Mouse (Mus musculus) T-helper 1 cell (primary cell): Measurements from ENCODE around the gene Aoc3.

Experiments
- in situ Hi-C: fragments of 300-600 bp; cut with MboI, MseI; formaldehyde crosslinking; loops from one replicate; pipeline ENCODE4 v1.15.1; 2025; ENCODE audit warnings: high pct_unique_total_duplicates

The Aoc3 gene

DNA sequence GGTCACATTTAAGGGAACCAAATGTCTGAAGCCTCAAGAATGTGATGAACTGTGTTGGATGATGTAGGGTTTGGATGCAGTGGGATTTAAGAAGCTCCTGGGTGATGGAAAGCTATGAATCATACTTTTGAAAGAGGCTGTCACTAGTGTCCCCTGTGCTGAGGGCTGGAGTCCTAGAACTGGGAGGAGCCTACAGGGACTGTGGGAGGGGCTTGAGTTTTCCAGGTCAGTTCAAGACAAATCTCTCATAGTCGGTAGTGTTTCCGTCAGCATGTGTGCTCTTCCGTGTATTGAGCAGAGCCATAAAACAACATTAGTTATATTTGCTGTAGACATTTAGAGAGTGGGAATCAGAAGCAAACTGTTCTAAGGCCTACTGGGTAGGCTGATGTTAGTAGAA is 3.1 kb upstream of the Aoc3 start:
- in situ Hi-C loops, result no loop called here

DNA sequence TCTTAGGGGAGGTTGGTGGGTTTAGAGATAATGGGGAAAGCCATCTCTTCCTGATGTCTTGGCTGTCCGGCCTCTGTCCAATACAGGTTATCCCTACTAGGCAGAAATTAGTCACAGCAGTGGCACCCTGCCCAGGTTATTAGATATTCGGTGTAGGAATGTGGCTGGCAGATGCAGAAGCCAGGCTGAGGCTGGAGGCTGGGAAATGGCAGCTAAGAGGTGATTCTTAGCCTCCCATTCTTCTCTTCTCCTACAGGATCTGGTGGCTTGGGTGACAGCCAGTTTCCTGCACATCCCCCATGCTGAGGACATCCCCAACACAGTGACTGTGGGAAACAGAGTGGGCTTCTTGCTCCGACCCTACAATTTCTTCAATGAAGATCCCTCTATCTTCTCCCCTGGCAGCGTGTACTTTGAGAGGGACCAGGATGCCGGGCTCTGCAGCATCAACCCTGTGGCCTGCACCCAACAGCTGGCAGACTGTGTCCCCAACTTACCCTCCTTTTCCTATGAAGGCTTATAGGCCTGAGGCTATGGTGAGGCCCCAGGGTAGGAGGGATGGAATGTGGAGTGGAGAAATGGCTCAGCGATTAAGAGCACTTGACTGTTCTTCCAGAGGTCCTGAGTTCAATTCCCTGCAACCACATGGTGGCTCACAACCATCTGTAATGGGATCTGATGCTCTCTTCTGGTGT is 1.3 kb upstream of the Aoc3 start:
- in situ Hi-C loops, result no loop called here

DNA sequence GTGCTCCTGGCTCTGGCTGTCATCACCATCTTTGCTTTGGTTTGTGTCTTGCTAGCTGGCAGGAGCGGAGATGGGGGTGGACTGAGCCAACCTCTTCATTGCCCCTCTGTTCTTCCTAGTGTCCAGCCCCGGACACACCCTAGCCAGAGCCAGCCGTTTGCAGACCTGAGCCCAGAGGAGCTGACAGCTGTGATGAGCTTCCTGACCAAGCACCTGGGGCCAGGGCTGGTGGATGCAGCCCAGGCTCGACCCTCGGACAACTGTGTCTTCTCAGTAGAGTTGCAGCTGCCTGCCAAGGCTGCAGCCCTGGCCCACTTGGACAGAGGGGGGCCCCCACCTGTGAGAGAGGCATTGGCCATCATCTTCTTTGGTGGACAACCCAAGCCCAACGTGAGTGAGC is 556 bp downstream of the Aoc3 start:
- in situ Hi-C loops, result loop anchor here (5.0 kb wide), 1 partner anchor 66 kb away; no protein-coding TSS in a partner anchor

DNA sequence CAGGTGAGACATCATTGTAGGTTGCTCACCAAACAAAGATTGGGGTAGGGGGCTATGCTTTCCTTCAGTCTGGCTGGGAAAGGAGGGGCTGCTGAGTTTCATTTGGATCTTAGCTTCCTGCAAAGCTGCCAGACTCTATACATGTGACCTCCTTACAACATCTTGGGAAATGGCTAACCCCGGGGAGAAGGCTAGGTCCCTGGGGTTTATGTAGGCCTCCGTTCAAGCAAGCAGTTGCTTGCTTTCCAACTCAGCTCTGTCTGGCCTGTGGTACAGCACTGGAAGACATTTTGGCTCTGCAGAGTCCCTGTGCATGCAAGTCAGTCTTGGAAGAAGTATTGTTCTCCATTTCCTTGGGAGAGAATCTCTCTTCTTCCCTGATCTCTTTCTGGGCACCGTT is 2.1 kb downstream of the Aoc3 start:
- in situ Hi-C loops, result loop anchor here (5.0 kb wide), 1 partner anchor 65 kb away; no protein-coding TSS in a partner anchor

DNA sequence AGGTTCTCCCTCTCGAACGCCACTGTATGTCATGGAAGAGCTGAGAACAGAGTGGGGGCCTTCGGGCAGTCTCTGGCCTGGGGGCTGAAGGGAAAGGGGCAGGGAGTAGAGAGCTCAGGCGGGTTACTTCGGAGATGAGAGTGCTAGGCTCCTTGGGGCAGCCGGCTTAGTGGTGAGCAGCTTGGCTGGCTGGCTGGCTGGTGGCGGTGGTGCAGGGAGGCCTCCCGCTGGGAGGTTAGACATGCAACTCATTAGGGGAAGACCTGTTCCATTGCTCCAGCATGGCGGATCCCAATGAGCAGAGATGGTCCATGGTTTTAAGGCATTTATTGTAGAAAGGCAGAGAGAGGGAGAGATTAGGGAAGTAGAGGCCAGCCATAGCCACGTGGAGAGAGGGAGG is 3.6 kb downstream of the Aoc3 start:
- in situ Hi-C loops, result loop anchor here (5.0 kb wide), 1 partner anchor 63 kb away; no protein-coding TSS in a partner anchor

DNA sequence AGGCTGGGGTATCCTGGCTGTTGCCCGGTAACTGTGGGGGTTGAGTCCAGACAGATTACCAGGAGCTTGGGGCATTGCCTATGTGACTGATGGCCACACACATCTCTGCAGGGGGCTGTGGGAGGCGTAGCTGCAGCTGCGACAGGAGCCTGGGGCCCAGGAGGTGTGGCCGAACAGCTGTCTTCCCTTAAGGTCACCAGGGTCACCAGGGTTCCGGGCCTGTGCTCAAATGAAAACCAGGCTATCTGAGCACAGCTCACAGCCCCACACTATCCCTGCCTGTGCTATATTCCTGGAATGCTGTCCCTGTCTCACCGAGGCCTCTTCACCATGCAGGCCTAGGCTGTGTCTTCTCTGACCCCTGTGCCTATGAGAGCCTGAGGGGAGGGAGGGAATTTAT is 4.1 kb downstream of the Aoc3 start:
- in situ Hi-C loops, result loop anchor here (5.0 kb wide), 1 partner anchor 63 kb away; no protein-coding TSS in a partner anchor

DNA sequence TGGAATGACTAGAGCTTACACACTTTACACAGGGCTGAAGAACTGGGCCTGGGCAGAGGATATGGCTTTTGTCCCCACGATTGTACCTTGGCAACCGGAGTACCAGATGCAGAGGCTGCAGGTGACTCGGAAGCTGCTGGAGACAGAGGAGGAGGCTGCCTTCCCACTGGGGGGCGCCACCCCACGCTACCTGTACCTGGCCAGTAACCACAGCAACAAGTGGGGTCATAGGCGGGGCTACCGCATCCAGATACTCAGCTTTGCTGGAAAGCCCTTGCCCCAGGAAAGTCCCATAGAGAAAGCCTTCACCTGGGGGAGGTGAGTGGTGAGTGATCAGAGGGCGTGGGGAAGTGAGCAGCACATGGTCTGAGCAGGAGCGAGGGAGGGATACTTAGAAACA is 5.3 kb downstream of the Aoc3 start:
- in situ Hi-C loops, result no loop called here

DNA sequence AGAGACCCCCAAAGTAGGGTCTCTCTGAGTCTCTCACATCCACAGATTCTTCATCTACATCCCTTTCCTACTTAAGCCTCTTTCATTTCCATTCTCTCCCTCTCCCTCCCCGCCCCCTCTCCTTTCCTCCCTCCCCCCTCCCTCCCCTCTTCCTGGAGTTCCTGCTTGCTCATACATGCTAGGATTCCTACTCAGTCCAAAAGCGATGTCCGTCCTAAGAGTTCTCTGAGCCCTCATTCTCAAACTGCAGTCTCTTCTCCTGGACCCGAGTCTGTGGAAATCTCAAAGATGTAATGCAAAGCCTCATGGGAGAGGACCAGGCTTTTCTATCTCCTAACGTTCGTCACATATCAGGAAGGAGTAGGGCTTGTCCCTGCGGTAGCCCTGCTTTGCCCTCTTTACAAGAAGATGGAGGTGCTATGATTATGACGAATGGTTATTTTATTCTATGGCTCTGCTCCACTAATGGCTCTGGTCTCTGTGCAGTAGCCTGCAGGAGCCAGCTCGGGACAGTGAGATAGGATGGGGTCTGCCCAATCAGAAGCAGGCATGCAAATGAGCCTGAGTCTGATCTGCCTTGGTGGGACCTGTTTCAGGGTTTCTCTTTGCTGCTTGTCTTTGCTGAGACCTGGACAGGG is 7.8 kb downstream of the Aoc3 start:
- in situ Hi-C loops, result no loop called here

DNA sequence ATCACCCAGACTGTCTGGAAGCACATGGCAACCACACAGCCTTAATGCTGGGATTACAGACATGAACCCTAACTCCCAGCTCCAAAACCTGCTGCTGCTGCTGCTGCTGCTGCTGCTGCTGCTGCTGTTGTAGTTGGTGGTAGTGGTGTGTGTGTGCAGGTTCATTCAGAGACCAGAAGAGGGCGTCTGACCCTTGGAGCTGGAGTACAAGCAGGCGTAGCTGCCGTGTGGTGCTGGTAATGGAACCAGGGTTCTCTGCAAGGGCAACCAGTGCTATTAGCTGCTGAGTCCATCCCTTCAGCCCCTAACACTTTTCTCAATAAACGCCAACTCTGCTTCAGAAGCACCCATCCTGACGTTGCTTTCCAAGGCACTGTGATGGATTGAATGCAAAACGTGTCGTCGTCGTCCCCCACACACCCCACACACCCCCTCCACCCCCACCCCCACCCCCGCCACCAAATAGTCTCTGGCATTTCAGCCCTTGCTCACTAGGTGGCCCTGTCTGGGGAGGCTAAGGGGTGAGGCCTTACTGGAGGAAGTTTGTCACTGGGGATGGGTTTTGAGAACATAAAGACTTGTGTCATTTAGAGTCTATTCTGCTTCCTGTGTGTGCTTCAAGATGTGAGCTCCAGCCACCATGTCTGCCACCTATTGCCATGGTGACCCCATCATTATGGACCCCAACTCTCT is 16.8 kb downstream of the Aoc3 start:
- in situ Hi-C loops, result no loop called here

DNA sequence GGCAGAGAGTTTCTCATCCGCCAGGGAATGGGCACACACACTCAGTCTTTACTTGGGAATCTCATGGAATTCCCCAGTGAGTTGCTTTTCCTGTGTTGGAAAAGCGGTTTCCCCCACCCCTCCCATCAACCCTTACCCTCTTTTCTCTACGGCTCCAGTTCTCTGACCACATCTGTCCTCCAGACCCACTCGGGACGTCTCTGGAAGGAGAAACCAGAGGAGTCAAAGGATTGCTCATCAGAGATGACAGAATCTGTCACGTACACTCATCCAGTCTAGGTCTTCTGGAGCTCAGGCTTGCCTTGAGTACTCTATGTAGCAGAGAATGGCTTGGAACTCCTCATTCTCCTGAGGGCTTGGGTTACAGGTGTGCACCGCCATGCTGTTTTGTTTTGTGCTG is 18.4 kb downstream of the Aoc3 start:
- in situ Hi-C loops, result no loop called here

DNA sequence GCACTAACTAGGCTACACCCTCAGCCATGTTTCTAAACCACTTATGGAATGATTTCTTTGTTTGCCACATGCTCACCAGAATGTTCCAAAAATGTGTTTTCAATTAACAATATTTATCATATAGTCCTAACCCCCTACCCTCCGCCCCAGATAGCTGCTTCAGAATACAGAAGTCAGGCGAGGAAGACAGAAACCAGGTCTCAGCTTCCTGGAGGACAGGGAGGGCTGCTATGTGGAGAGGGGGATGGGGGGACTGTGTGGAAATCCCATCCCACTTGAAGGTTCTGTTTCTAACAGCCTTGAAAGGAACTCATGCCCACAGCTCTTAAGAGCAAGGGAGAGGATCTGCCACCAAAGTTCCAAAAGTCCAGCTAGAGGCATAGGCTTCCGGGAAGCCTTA is 18.8 kb downstream of the Aoc3 start:
- in situ Hi-C loops, result no loop called here

DNA sequence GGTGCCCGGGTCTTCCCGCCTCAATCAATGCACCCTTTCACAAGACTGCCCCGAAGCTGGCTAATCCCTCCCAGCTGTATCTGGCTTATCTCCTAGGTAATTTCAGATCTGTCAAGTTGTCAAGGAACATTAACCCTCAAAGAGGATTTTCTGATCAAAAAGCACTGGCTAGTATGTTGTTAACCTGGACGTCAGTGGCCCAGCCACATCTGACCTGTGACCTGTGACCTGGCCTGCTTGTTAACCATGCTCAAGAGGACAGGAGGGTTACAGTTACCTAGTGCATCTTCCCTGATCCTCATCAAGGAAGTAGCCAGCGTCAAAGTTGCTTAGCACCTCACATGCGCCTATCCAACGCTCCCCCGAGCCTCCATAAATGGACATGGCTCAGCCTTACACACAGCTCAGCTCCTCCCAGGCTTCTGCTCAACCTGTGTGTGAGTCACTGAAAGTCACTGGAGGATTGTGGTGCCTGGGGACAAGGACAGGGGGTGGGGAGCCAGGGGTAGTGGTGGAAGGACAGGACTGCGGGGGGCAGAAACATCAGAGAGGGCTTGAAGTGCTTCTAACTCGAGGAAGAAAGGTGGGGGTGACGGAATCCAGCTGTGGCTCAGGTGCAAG is 20.8 kb downstream of the Aoc3 start:
- in situ Hi-C loops, result no loop called here

DNA sequence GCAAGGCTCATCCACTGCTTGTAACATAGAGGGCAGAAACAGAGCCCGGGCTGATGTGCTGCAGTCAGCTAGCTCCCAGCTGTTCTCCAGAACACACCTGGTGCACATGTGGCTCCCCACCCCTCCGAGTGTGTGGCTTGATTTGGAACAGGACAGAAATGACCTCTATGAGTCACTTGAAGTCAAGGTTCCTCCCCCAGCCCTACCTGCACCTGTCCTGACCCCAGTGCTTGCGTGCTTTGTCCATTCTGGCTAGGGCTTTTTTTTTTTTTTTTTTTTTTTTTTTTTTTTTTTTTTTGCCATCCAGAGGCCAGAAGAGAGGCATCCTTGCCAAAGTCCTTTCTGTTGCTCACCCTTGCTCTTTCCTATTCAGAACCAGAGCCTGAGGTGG is 21.3 kb downstream of the Aoc3 start:
- in situ Hi-C loops, result no loop called here

DNA sequence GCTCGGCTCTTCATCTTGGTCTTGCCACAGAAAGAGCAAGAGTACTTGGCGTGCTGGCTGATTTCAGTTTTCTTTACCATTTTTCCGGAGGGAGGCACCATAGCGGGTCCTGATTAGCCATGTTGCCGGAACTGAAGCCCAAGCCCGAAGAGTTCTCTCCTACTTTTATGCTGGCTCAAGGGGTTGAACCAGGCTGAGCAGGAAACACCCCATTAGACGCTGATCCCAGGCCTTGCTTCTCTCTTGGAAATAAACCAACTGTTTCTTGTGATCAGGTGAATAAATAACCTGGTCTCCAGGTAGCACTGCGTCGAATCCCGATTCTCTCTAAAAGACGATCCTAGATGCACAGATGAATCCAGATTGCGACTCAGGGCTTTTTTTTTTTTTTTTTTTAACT is 23.0 kb downstream of the Aoc3 start:
- in situ Hi-C loops, result no loop called here

DNA sequence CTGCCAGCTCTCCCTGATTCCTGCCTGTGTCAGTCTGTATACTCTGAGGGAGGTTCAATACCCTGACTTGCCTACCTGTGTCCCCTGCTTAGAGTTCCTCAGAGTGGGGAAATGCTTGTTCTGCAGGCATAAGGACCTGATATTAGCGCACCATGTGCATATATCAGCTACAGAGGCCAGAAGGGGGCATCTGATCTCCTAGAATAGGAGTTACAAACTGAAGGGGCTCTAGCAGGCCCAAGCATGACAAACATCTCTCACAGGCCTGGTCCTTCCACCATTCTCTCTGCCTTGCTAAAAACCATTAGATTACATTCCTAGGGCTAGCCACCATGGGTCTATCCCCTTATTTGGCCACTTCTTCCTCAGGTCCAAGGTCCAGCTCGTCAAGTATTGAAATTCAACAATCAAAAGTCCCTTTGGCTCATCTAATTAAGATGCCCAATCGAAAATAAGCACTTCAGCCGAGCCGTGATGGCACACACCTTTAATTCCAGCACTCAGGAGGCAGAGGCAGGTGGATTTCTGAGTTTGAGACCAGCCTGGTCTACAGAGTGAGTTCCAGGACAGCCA is 24.1 kb downstream of the Aoc3 start:
- in situ Hi-C loops, result no loop called here

DNA sequence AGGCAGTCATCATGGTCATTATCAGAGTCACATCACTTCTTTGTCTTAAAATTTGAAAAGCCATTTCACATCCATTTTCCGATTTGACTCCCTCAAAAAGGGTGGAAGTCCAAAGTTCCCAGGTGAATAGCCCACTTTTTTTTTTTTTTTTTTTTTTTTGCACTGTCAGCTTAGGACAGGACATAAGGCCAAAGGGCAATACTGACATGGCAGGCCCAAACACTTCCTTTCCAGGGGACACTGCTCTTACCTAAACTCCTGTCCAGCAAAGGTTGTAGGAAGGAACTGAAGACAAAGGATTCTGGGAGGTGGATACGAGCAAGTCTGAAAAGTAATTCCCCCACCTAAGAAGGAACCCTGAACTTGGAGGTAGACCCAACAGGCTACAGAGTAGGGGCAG is 25.5 kb downstream of the Aoc3 start:
- in situ Hi-C loops, result no loop called here

DNA sequence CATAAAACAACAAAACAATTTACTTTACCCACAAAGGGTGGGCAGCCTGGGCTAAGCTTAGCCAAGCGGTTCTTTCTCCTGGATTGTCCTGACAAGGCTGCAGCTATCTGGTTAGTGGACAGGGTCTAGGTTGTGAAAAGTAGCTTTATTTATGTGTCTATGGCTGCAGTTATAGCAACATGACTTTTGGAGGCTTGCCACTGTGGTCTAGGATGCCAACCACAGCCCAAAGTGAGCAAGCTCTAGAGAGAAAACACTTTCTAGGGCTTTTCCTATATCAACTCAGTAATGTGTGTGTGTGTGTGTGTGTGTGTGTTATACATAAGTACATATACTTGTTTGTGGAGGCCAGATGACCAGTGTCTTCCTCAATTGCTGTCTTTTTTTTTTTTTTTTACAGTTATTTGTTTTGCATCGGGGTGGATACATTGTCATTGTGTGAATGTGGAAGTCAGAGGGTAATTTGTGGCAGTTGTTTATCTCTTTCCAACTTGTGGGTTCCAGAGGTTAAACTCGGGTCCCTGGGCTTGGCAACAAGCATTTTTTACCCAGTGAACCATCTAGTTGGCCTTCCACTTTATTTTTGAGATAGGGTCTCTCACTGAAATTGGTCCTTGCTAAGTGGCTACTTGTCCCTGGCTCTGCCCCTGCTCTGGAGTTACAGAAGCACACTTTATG is 27.2 kb downstream of the Aoc3 start:
- in situ Hi-C loops, result no loop called here

DNA sequence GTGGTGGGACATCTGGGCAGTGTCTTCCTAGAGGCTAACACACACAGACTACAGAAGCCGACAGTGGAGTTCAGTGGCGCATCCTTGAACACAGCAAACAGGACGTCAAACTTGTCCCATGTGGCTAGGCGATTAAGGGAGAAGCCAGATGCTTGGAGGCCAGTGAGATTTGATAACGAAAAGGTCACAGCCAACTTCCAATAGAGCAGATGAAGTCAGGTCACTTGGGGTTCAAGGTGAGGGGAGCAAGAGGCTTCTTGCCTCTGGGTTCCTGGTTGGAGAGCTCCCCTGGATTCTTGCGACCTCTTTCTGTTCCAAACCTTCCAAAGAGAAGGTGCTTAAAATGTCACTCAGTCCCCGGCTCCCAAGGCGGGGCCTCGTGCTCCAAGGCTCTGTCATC is 29.4 kb downstream of the Aoc3 start:
- in situ Hi-C loops, result no loop called here

DNA sequence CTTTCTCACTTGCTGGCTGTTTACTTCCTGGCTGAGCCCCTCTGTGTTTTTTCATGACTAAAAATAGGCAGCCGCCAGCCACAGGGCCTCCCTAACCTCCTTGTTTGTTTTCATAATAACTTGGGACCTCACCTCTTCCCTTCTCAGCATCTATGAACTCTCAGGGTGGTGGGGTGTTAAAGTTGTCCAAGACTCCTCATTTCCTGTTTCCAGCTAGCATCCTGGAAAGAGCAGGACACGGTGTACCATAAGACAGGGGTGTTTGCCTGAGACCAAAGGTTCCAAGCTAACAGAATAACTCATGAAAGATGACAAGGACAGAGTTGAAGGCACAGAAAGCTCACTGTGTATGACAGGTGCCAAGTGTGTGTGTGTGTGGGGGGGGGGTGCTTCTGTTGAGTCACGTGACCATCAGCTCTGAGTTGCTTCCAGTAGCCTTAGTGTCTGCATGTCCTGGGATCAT is 30.3 kb downstream of the Aoc3 start:
- in situ Hi-C loops, result no loop called here

DNA sequence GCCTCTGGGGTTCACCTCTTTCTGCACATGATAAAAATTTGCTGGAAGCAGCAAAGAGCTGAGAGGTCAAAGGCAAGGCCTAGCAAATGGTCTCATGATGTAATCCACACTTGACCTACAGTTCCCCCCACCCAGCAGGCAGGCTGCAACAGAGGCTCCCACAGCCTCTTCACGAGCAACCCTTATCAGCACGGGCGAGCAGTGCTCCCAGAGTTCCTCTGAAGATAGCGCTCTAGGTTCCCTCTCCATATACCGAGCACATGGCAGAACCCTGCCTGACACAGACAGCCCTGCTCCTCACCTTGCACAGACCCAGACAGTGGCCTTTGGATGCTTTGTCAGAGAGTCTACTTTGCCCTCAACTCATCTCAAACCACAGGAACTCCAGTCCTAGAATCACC is 34.1 kb downstream of the Aoc3 start:
- in situ Hi-C loops, result no loop called here

DNA sequence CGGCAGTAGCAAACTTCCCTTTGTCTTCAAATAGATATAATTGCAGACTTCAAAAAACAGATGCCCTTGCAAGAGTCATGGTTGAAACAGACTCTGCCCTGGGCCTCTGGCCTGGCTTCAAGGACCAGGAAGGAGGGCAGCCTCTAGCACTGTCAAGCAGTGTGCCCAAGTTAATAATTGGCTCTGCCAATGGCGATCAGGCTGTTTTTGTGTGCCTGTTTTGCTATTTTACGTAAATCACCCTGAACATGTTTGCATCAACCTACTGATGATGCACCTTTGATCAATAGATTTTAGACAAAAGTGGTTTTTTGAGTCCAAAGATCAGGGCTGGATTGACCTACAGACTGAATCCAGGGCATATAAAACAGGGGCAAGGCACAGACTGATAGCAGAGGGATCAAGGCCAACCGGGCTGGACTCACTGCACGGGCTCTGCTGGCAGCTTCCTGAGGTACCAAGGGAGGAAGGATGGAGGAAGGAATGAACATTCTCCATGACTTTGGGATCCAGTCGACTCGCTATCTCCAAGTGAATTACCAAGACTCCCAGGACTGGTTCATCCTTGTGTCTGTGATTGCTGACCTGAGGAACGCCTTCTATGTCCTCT is 37.0 kb downstream of the Aoc3 start, which contains the start of gene G6pc:
Gene G6pc, plus strand, starts transcription at position 236 of the 610 bp plus-strand sequence.
- in situ Hi-C loops, result no loop called here
